ENCODE assay signal across 11 mouse cellular contexts in the genomic region with DNA sequence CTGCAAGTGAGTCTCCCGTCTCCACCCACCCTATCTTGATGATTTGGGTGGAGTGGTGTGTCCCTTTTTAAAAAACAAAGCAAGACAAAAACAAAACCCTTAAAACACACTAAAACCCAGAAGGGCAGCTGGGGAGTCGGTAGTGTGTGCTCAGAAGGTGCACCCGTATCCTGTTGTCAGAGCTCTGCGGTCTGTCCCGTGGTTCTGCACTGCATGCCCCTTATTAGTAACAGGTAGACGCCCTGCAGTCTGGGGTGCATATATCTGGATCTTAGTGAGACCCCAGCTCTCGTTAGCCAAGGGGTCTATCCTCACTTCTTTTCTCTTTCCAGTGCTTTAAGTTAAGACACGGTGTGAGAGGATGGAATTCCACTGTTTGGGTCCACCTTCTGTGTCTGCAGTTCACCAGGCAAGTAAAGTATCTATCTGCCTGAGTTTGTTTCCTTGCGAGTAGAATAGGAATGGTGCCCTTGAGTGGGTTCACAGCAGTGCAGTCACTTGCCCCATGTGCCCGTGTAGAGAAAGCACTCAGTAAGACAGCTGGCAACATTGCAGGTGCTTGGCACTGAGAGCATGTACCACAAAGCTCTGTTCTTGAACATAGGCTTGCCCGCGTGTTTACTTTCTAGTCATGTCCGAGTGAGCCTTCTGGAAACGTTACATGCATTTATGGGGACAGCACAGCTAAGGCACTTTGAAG.
DNase-seq lines count a peak whose midpoint lies in the region; ATAC-seq and TF ChIP-seq lines count a peak whose summit lies in the region.
"Had no signal": no experiment of that assay in that cellular context is flagged by ENCODE, and none has a peak within 500 bp of the region (broad histone marks: within the 10 kb centered on the region; RNA-seq: fewer than 3 reads in every experiment).

No protein-coding gene starts in this region.

- H3K27ac ChIP-seq in heart, embryonic 12.5 days (ENCODE audit: poor library complexity, severe bottlenecking) = no peak overlapping the region
- H3K27ac ChIP-seq in neural tube, embryonic 15.5 days (replicated peaks) = no peak overlapping the region
- H3K27ac ChIP-seq in spleen, adult 2 months (ENCODE audit: insufficient read depth, low read length) = peak overlapping the region; percentile 86
- H3K27ac ChIP-seq: intestine, embryonic 15.5 days; stomach, postnatal 0 days had no signal

- H3K36me3 ChIP-seq in heart, embryonic 12.5 days = no peaks in the 10 kb centered on the region
- no peaks in the 10 kb centered on the region for H3K36me3 ChIP-seq in neural tube, embryonic 15.5 days
- H3K36me3 ChIP-seq in spleen, adult 2 months (ENCODE audit: control insufficient read depth, insufficient read depth, low read length) = no peaks in the 10 kb centered on the region
- H3K36me3 ChIP-seq: intestine, embryonic 15.5 days had no signal

- ATAC-seq in heart, embryonic 12.5 days (ENCODE audit: insufficient number of reproducible peaks, low FRiP score) = no peak
- ATAC-seq in neural tube, embryonic 15.5 days (ENCODE audit: low FRiP score) = peak; percentile 29; the same call in 1 of the 2 replicates
- ATAC-seq in hematopoietic stem cell, adult 5-6 weeks (replicated peaks in 1 of 2; ENCODE audit: insufficient read depth in 1 of 2, low FRiP score in 2 of 2, low TSS enrichment in 1 of 2, low read depth in 1 of 2, poor library complexity in 2 of 2, severe bottlenecking in 2 of 2) = peak; percentile 56 to 57
- ATAC-seq: intestine, embryonic 15.5 days had no signal

- no peak overlapping the region for H3K9ac ChIP-seq in heart, embryonic 12.5 days
- no peak overlapping the region for H3K9ac ChIP-seq in neural tube, embryonic 15.5 days (replicated peaks)
- H3K9ac ChIP-seq: intestine, embryonic 15.5 days had no signal

- no peaks in the 10 kb centered on the region for H3K9me3 ChIP-seq in heart, embryonic 12.5 days (replicated peaks)
- no peaks in the 10 kb centered on the region for H3K9me3 ChIP-seq in neural tube, embryonic 15.5 days (replicated peaks)
- H3K9me3 ChIP-seq: intestine, embryonic 15.5 days had no signal

- peak overlapping the region; percentile 3; the same call in 1 of the 2 replicates for H3K4me2 ChIP-seq in heart, embryonic 12.5 days
- H3K4me2 ChIP-seq in neural tube, embryonic 15.5 days = no peak overlapping the region
- H3K4me2 ChIP-seq: intestine, embryonic 15.5 days had no signal

- no peaks in the 10 kb centered on the region for H3K27me3 ChIP-seq in heart, embryonic 12.5 days (replicated peaks)
- no peaks in the 10 kb centered on the region for H3K27me3 ChIP-seq in neural tube, embryonic 15.5 days (replicated peaks)
- H3K27me3 ChIP-seq in spleen, adult 2 months (ENCODE audit: control insufficient read depth, insufficient read depth, low read length) = no peaks in the 10 kb centered on the region
- H3K27me3 ChIP-seq: CH12.LX; intestine, embryonic 15.5 days had no signal

- 71% methylated on average over 14 of the region's 14 CpGs for WGBS in heart, embryonic 12.5 days
- WGBS in neural tube, embryonic 15.5 days = 88% methylated on average over 14 of the region's 14 CpGs
- 15% methylated on average over 14 of the region's 14 CpGs for WGBS in spleen, adult 2 months

- no peak for TF ChIP-seq POLR2A in spleen, adult 2 months (IDR thresholded peaks at IDR 0.05; ENCODE audit: low read depth, low read length)

- peaks cover 47% of the 10 kb centered on the region for H3K4me1 ChIP-seq in heart, embryonic 12.5 days (replicated peaks)
- peaks cover 24% of the 10 kb centered on the region for H3K4me1 ChIP-seq in neural tube, embryonic 15.5 days
- H3K4me1 ChIP-seq in spleen, adult 2 months (ENCODE audit: control insufficient read depth, insufficient read depth, insufficient read length) = peaks cover 45% of the 10 kb centered on the region

- H3K4me3 ChIP-seq in heart, embryonic 12.5 days = no peak overlapping the region
- no peak overlapping the region for H3K4me3 ChIP-seq in neural tube, embryonic 15.5 days (replicated peaks)
- peak overlapping the region; percentile 5; the same call in 1 of the 2 replicates for H3K4me3 ChIP-seq in spleen, adult 2 months (ENCODE audit: extremely low read depth, insufficient read depth, insufficient read length)
- H3K4me3 ChIP-seq: intestine, embryonic 15.5 days had no signal

- TF ChIP-seq CTCF in spleen, adult 2 months (IDR thresholded peaks at IDR 0.05; ENCODE audit: extremely low read depth, insufficient read depth, insufficient read length, insufficient replicate concordance) = no peak

- no peak for DNase-seq in heart, adult 8-10 months (ENCODE audit: low spot score)
- DNase-seq in neural tube, embryonic 10.5 days (ENCODE audit: extremely low spot score, low spot score) = no peak
- peak in 1 of 2 experiments; percentile 70 for DNase-seq in spleen, adult 2 months (ENCODE audit: low read depth in 1 of 2, low spot score in 2 of 2)
- DNase-seq in gastrocnemius, postnatal 10 days = no peak
- no peak for DNase-seq in right cerebral cortex, postnatal 25 days
